Mouse (Mus musculus) MEL (cell line): ENCODE data around the gene Umad1. TPM values are rescaled to one million over a fixed set of nuclear protein-coding genes. Genes with fewer than 3 reads are reported as not detected.

Experiments
- DNase-seq: peaks from one replicate; pipeline ENCODE4 v3.0.0; 2011; ENCODE audit warnings: low read depth, low spot score
- H3K27ac ChIP-seq: 2 replicates; pipeline ENCODE4 v1.5.1; 2012; ENCODE audit warnings: low read depth, mild to moderate bottlenecking, control low read depth, low read length, moderate library complexity; ENCODE audit not compliant: control insufficient read depth
- H3K27me3 ChIP-seq, 2 experiments: fragments of 150-350 bp in 1 of 2; sonication (generic) in 1 of 2; 2 replicates each; pipeline ENCODE4 v1.6.1; 2012; ENCODE audit warnings: low read length in 2 of 2, mild to moderate bottlenecking in 2 of 2, improper control_type of control experiment in 1 of 2, moderate library complexity in 1 of 2; ENCODE audit not compliant: insufficient read depth in 2 of 2, control insufficient read depth in 1 of 2
- H3K36me3 ChIP-seq, 2 experiments: 2 replicates each; pipeline ENCODE4 v1.6.1; 2012 to 2014; ENCODE audit warnings: low read length in 2 of 2, improper control_type of control experiment in 1 of 2, inconsistent platforms in 1 of 2, mild to moderate bottlenecking in 1 of 2; ENCODE audit not compliant: insufficient read depth in 2 of 2, control insufficient read depth in 1 of 2
- H3K4me1 ChIP-seq, 2 experiments: fragments of 150-350 bp in 1 of 2; sonication (generic) in 1 of 2; 2 replicates each; pipeline ENCODE4 v1.6.1; 2012; ENCODE audit warnings: low read length in 2 of 2, improper control_type of control experiment in 1 of 2, mild to moderate bottlenecking in 1 of 2; ENCODE audit not compliant: insufficient read depth in 2 of 2, control insufficient read depth in 1 of 2
- H3K4me3 ChIP-seq, 2 experiments: fragments of 150-350 bp in 1 of 2; sonication (generic) in 1 of 2; 2 replicates each; pipeline ENCODE4 v1.5.1; 2012; ENCODE audit warnings: low read depth in 2 of 2, low read length in 2 of 2, mild to moderate bottlenecking in 2 of 2, moderate library complexity in 2 of 2, control low read depth in 1 of 2, improper control_type of control experiment in 1 of 2; ENCODE audit not compliant: control insufficient read depth in 1 of 2, insufficient read depth in 1 of 2
- H3K79me2 ChIP-seq: 2 replicates; pipeline ENCODE4 v1.6.1; 2012; ENCODE audit warnings: mild to moderate bottlenecking, low read length, moderate library complexity; ENCODE audit not compliant: control insufficient read depth, poor library complexity, insufficient read depth
- H3K9ac ChIP-seq: 2 replicates; pipeline ENCODE4 v1.6.1; 2012; ENCODE audit warnings: low read depth, mild to moderate bottlenecking, control low read depth, low read length, moderate library complexity; ENCODE audit not compliant: control insufficient read depth, poor library complexity, severe bottlenecking
- H3K9me3 ChIP-seq: fragments of 150-350 bp; sonication (generic); replicated peaks from 2 replicates; pipeline ENCODE4 v1.6.1; 2012; ENCODE audit warnings: mild to moderate bottlenecking, low read length, improper control_type of control experiment, moderate library complexity; ENCODE audit not compliant: insufficient read depth
- E2F4 ChIP-seq: IDR thresholded peaks from 2 replicates; pipeline ENCODE4 v1.6.1; 2011; ENCODE audit warnings: low read depth, low read length, improper control_type of control experiment, borderline replicate concordance
- ELF1 ChIP-seq: IDR thresholded peaks from 2 replicates; pipeline ENCODE4 v1.6.1; 2014; ENCODE audit warnings: low read depth, mild to moderate bottlenecking, inconsistent platforms, low read length, improper control_type of control experiment, moderate library complexity
- EP300 ChIP-seq, 2 experiments: IDR thresholded peaks; 2 replicates each; pipeline ENCODE4 v1.6.1; 2011; ENCODE audit warnings: improper control_type of control experiment in 2 of 2, low read length in 2 of 2, low read depth in 1 of 2, mild to moderate bottlenecking in 1 of 2
- GABPA ChIP-seq: IDR thresholded peaks from 2 replicates; pipeline ENCODE4 v1.6.1; 2012; ENCODE audit warnings: low read depth, mild to moderate bottlenecking, inconsistent platforms, low read length, improper control_type of control experiment, moderate library complexity
- HCFC1 ChIP-seq: IDR thresholded peaks from 2 replicates; pipeline ENCODE4 v1.6.1; 2012; ENCODE audit warnings: low read depth, mild to moderate bottlenecking, inconsistent platforms, low read length, improper control_type of control experiment, moderate library complexity
- JUND ChIP-seq: IDR thresholded peaks from 2 replicates; pipeline ENCODE4 v1.6.1; 2011; ENCODE audit warnings: low read depth, mild to moderate bottlenecking, improper control_type of control experiment, low read length
- MAZ ChIP-seq: IDR thresholded peaks from 2 replicates; pipeline ENCODE4 v1.6.1; 2012; ENCODE audit warnings: low read depth, mild to moderate bottlenecking, inconsistent platforms, low read length, improper control_type of control experiment
- MEF2A ChIP-seq: IDR thresholded peaks from 2 replicates; pipeline ENCODE4 v1.6.1; 2014; ENCODE audit warnings: low read depth, mild to moderate bottlenecking, inconsistent platforms, low read length, improper control_type of control experiment; ENCODE audit not compliant: poor library complexity, insufficient replicate concordance, severe bottlenecking; ENCODE audit errors: extremely low read depth
- MXI1 ChIP-seq: IDR thresholded peaks from 2 replicates; pipeline ENCODE4 v1.6.1; 2011; ENCODE audit warnings: mild to moderate bottlenecking, low read depth, low read length, improper control_type of control experiment
- MYB ChIP-seq: IDR thresholded peaks from 2 replicates; pipeline ENCODE4 v1.6.1; 2011; ENCODE audit warnings: mild to moderate bottlenecking, low read depth, low read length, improper control_type of control experiment
- NRF1 ChIP-seq: IDR thresholded peaks from 2 replicates; pipeline ENCODE4 v1.6.1; 2014; ENCODE audit warnings: low read depth, mild to moderate bottlenecking, inconsistent platforms, low read length, improper control_type of control experiment, moderate library complexity; ENCODE audit not compliant: poor library complexity, insufficient read depth, severe bottlenecking
- POLR2A ChIP-seq, 2 experiments: IDR thresholded peaks; 2 replicates each; pipeline ENCODE4 v1.6.1; 2011 to 2012; ENCODE audit warnings: low read length in 2 of 2, mild to moderate bottlenecking in 2 of 2, control low read depth in 1 of 2, improper control_type of control experiment in 1 of 2, low read depth in 1 of 2, moderate library complexity in 1 of 2; ENCODE audit not compliant: control insufficient read depth in 1 of 2, insufficient read depth in 1 of 2, poor library complexity in 1 of 2
- POLR2AphosphoS2 ChIP-seq: IDR thresholded peaks from 2 replicates; pipeline ENCODE4 v1.6.1; 2011; ENCODE audit warnings: low read length, improper control_type of control experiment
- POLR2AphosphoS5 ChIP-seq: IDR thresholded peaks from 2 replicates; pipeline ENCODE4 v1.6.1; 2012; ENCODE audit warnings: low read depth, borderline replicate concordance, mild to moderate bottlenecking, inconsistent platforms, low read length, moderate library complexity, mixed read lengths
- RAD21 ChIP-seq: IDR thresholded peaks from 2 replicates; pipeline ENCODE4 v1.6.1; 2011; ENCODE audit warnings: mild to moderate bottlenecking, low read depth, low read length, improper control_type of control experiment
- SMC3 ChIP-seq: IDR thresholded peaks from 2 replicates; pipeline ENCODE4 v1.6.1; 2011; ENCODE audit warnings: low read depth, low read length, improper control_type of control experiment
- UBTF ChIP-seq: IDR thresholded peaks from 2 replicates; pipeline ENCODE4 v1.6.1; 2012; ENCODE audit warnings: low read depth, mild to moderate bottlenecking, inconsistent platforms, low read length, improper control_type of control experiment, moderate library complexity, borderline replicate concordance; ENCODE audit not compliant: insufficient read depth
- USF2 ChIP-seq, 2 experiments: IDR thresholded peaks; 2 replicates each; pipeline ENCODE4 v1.6.1; 2011 to 2012; ENCODE audit warnings: improper control_type of control experiment in 2 of 2, low read length in 2 of 2, borderline replicate concordance in 1 of 2, inconsistent platforms in 1 of 2, low read depth in 1 of 2, mild to moderate bottlenecking in 1 of 2; ENCODE audit not compliant: insufficient read depth in 1 of 2
- ZC3H11A ChIP-seq: IDR thresholded peaks from 2 replicates; pipeline ENCODE4 v1.6.1; 2012; ENCODE audit warnings: low read depth, mild to moderate bottlenecking, inconsistent platforms, low read length, improper control_type of control experiment
- ZKSCAN1 ChIP-seq: IDR thresholded peaks from 2 replicates; pipeline ENCODE4 v1.6.1; 2012; ENCODE audit warnings: low read depth, mild to moderate bottlenecking, inconsistent platforms, low read length, improper control_type of control experiment, moderate library complexity
- ZMIZ1 ChIP-seq: IDR thresholded peaks from 2 replicates; pipeline ENCODE4 v1.6.1; 2012; ENCODE audit warnings: low read depth, mild to moderate bottlenecking, inconsistent platforms, low read length, improper control_type of control experiment, moderate library complexity
- ZNF384 ChIP-seq: IDR thresholded peaks from 2 replicates; pipeline ENCODE4 v1.6.1; 2012; ENCODE audit warnings: low read depth, mild to moderate bottlenecking, inconsistent platforms, low read length, improper control_type of control experiment
- polyA plus RNA-seq, 2 experiments: library from polyadenylated mRNA; stranded (reverse) in 1 of 2; unstranded in 1 of 2; fragments of >175 nt in 1 of 2; fragments of >200 nt in 1 of 2; gene quantifications; 2 replicates each; pipeline versions ENCODE4 v1.2.1 to v1.2.4; 2012; ENCODE audit warnings: low replicate concordance in 2 of 2, low read depth in 1 of 2; ENCODE audit not compliant: insufficient read length in 2 of 2, insufficient read depth in 1 of 2, missing spikeins in 1 of 2
- total RNA-seq: library from RNA; depleted of rRNA; stranded (reverse); fragments of 300-350 nt; gene quantifications from 2 replicates; pipeline ENCODE4 v1.2.3, GENCODE M21; 2012

Umad1 gene
- total and polyA plus RNA-seq, 3 experiments: 5.3 to 9.7 TPM; not detected in 1

DNA sequence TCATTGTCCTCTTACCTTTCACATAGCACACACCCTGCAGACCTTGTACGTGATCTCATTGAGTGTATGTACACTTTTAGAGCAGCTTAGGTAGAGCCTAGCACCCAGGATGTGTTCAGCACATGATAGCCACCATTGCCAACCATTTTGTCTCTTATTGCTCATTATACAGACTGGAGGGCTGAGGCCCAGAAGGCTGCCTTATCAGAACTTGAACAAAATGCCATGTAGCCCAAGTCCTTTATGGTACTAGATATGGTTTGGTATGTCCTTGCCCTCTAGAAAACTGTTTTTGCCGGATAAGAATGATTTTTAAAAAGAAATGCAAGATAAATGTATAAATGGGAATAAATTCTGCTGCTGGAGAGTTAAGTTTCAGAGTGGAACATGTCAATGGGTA is 164.1 kb downstream of the Umad1 start (continued):
- TF ChIP-seq E2F4: no peak

DNA sequence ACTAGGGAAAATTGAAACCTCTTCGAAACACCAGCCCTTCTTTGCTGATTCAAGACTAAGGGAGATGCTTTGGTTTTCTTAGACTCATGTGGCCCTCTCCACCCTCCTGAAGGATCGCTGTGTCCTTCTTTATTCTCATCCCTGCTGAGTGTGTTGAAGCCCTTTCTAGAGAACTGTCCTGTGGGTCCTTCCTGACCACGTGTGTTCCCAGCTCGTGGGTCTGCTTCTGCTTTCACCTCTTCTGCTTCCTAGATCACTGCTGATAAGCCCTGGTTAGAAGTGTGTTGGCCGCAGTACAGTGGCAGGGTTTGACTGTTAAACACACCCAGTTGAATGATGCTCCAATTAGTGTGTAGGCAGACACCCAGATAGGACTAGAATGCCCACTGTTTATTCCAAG is 168.6 kb downstream of the Umad1 start:
- no peak overlapping the region for H3K27ac ChIP-seq
- DNase-seq: no peak
- TF ChIP-seq ZKSCAN1: no peak
- TF ChIP-seq MEF2A: no peak
- no peak for TF ChIP-seq JUND
- TF ChIP-seq MXI1: no peak
- no peak for TF ChIP-seq HCFC1
- no peak for TF ChIP-seq NRF1
- TF ChIP-seq EP300 (IDR thresholded peaks at IDR 0.05; ENCODE audit: low read depth in 1 of 2, low read length in 2 of 2): no peak
- no peak for TF ChIP-seq MAZ
- TF ChIP-seq ELF1: no peak
- TF ChIP-seq ZMIZ1: no peak
- no peak for TF ChIP-seq E2F4
- no peak for TF ChIP-seq ZNF384
- TF ChIP-seq POLR2AphosphoS2: no peak
- no peak for TF ChIP-seq UBTF
- H3K79me2 ChIP-seq: no peaks in the 10 kb centered on the region
- H3K9ac ChIP-seq: no peak overlapping the region
- H3K9me3 ChIP-seq: no peaks in the 10 kb centered on the region
- H3K4me1 ChIP-seq: peaks cover 19 to 31% of the 10 kb centered on the region in 2 experiments
- H3K4me3 ChIP-seq: no peak overlapping the region
- H3K27me3 ChIP-seq: no peaks in the 10 kb centered on the region
- peaks cover 0 to 32% of the 10 kb centered on the region in 2 experiments; a peak in 2 of 4 replicates for H3K36me3 ChIP-seq

- H3K4me3 ChIP-seq: no peak overlapping the region
- no peak overlapping the region for H3K9ac ChIP-seq
- no peak for DNase-seq
- no peak for TF ChIP-seq RAD21
- TF ChIP-seq POLR2AphosphoS5: no peak
- TF ChIP-seq HCFC1: no peak
- TF ChIP-seq MXI1: no peak
- TF ChIP-seq MYB: no peak
- no peak for TF ChIP-seq ZC3H11A
- TF ChIP-seq MEF2A: no peak
- no peak for TF ChIP-seq GABPA
- TF ChIP-seq UBTF: no peak
- no peak for TF ChIP-seq ZNF384
- no peak for TF ChIP-seq USF2 (IDR thresholded peaks at IDR 0.05; ENCODE audit: borderline replicate concordance in 1 of 2, insufficient read depth in 1 of 2, low read depth in 1 of 2, low read length in 2 of 2)
- no peak for TF ChIP-seq SMC3
- TF ChIP-seq EP300 (IDR thresholded peaks at IDR 0.05; ENCODE audit: low read depth in 1 of 2, low read length in 2 of 2): no peak
- TF ChIP-seq POLR2A (IDR thresholded peaks at IDR 0.05; ENCODE audit: control insufficient read depth in 1 of 2, insufficient read depth in 1 of 2, low read depth in 1 of 2, low read length in 2 of 2, poor library complexity in 1 of 2): no peak
- no peak for TF ChIP-seq JUND
- no peak for TF ChIP-seq MAZ
- peaks cover 0 to 6% of the 10 kb centered on the region in 2 experiments; a peak in 2 of 4 replicates for H3K36me3 ChIP-seq
- peaks cover 1 to 10% of the 10 kb centered on the region in 2 experiments; a peak in 3 of 4 replicates for H3K4me1 ChIP-seq
- H3K27me3 ChIP-seq: no peaks in the 10 kb centered on the region
- H3K79me2 ChIP-seq: no peaks in the 10 kb centered on the region
- H3K9me3 ChIP-seq: no peaks in the 10 kb centered on the region
- no peak overlapping the region for H3K27ac ChIP-seq
These were observed 171.6 kb downstream of the Umad1 start for GRCm38 (mm10) chr6:8430610-8431234.
